Mouse (Mus musculus) midbrain, embryonic 16.5 days (tissue): Measurements from ENCODE around the gene Dusp23. TPM values are rescaled to one million over a fixed set of nuclear protein-coding genes. Genes with fewer than 3 reads are reported as not detected.

ENCODE experiments used
- ATAC-seq: fragments of 200-750 bp; cut with Nextera tagmentation; 2 replicates; pipeline ENCODE4 v1.8.0; 2017; ENCODE audit warnings: moderate TSS enrichment
- H3K27ac ChIP-seq: fragments of 300-500 bp; sonication (generic); 2 replicates; pipeline ENCODE4 v1.5.1; 2014; ENCODE audit warnings: mild to moderate bottlenecking, low read length, mixed read lengths
- H3K27me3 ChIP-seq: fragments of 300-500 bp; sonication (generic); 2 replicates; pipeline ENCODE4 v1.6.1; 2014; ENCODE audit warnings: low read depth, low read length, mixed read lengths; ENCODE audit not compliant: control insufficient read depth, insufficient read depth
- H3K36me3 ChIP-seq: fragments of 300-500 bp; sonication (generic); 2 replicates; pipeline ENCODE4 v1.6.1; 2014; ENCODE audit warnings: mild to moderate bottlenecking, low read length, moderate library complexity, mixed read lengths; ENCODE audit not compliant: control insufficient read depth, insufficient read depth
- H3K4me1 ChIP-seq: fragments of 300-500 bp; sonication (generic); 2 replicates; pipeline ENCODE4 v1.6.1; 2014; ENCODE audit warnings: mild to moderate bottlenecking, low read length, mixed read lengths; ENCODE audit not compliant: control insufficient read depth, insufficient read depth
- H3K4me2 ChIP-seq: fragments of 300-500 bp; sonication (generic); 2 replicates; pipeline ENCODE4 v1.6.1; 2014; ENCODE audit warnings: mild to moderate bottlenecking, low read length, mixed read lengths
- H3K4me3 ChIP-seq: fragments of 300-500 bp; sonication (generic); 2 replicates; pipeline ENCODE4 v1.5.1; 2014; ENCODE audit warnings: low read depth, mild to moderate bottlenecking, low read length, moderate library complexity, mixed read lengths
- H3K9ac ChIP-seq: fragments of 300-500 bp; sonication (generic); 2 replicates; pipeline ENCODE4 v1.6.1; 2014; ENCODE audit warnings: low read depth, low read length, mixed read lengths
- H3K9me3 ChIP-seq: fragments of 300-500 bp; sonication (generic); replicated peaks from 2 replicates; pipeline ENCODE4 v1.6.1; 2014; ENCODE audit warnings: mild to moderate bottlenecking, low read length, mixed read lengths; ENCODE audit not compliant: control insufficient read depth, poor library complexity, severe bottlenecking
- WGBS: fragments of 180-500 bp; shearing (Covaris S2); extraction: QIAGEN DNeasy Blood & Tissue Kit; methylation state at CpG from one replicate; pipeline ENCODE4 v1.1.7; 2014; 5-methylcytosine and 5-hydroxymethylcytosine counted together
- polyA plus RNA-seq: library from polyadenylated mRNA; unstranded; fragments of >200 nt; fragmentation: Nextera tagmentation; extraction: Ambion mirVana; gene quantifications from 2 replicates; pipeline ENCODE4 v1.2.1, GENCODE M21; 2015

Dusp23 gene
- polyA plus RNA-seq, 1 experiment from 2014 or later, result 8.0 TPM

- WGBS, result 9% methylated on average over 26 of the region's 26 CpGs
- no peak overlapping the region for H3K4me3 ChIP-seq
- peaks cover 11% of the 10 kb centered on the region for H3K4me1 ChIP-seq
- H3K36me3 ChIP-seq, result no peaks in the 10 kb centered on the region
- ATAC-seq, result peak; percentile 75
- H3K27ac ChIP-seq, result peak overlapping the region; percentile 50
- H3K9me3 ChIP-seq, result no peaks in the 10 kb centered on the region
- H3K9ac ChIP-seq, result peak overlapping the region; percentile 27; the same call in 1 of the 2 replicates
- no peaks in the 10 kb centered on the region for H3K27me3 ChIP-seq
- H3K4me2 ChIP-seq, result peak overlapping the region; percentile 35
These were observed 46.9 kb downstream of the Dusp23 start for GRCm38 (mm10) chr1:172585612-172586567.

GRCm38 (mm10) chr1:172585026-172585425 lies 47.7 kb downstream of the Dusp23 start:
- peaks cover 11% of the 10 kb centered on the region for H3K4me1 ChIP-seq
- peak; percentile 3; the same call in 1 of the 2 replicates for ATAC-seq
- no peak overlapping the region for H3K9ac ChIP-seq
- H3K4me2 ChIP-seq, result no peak overlapping the region
- H3K36me3 ChIP-seq, result no peaks in the 10 kb centered on the region
- no peak overlapping the region for H3K4me3 ChIP-seq
- WGBS, result 55% methylated on average over 4 of the region's 4 CpGs
- H3K9me3 ChIP-seq, result no peaks in the 10 kb centered on the region
- no peak overlapping the region for H3K27ac ChIP-seq
- H3K27me3 ChIP-seq, result no peaks in the 10 kb centered on the region

- Histone ChIP-seq H3K4me3 (no peak overlapping the region), H3K27me3 (no peaks in the 10 kb centered on the region), H3K9me3 (no peaks in the 10 kb centered on the region), H3K9ac (no peak overlapping the region), H3K27ac (no peak overlapping the region), H3K4me2 (no peak overlapping the region), H3K36me3 (no peaks in the 10 kb centered on the region), H3K4me1 (peaks cover 11% of the 10 kb centered on the region)
- 88% methylated on average over 6 of the region's 6 CpGs for WGBS
- ATAC-seq, result no peak
These were observed 48.5 kb downstream of the Dusp23 start for GRCm38 (mm10) chr1:172584271-172584670.

GRCm38 (mm10) chr1:172582436-172582835 lies 50.3 kb downstream of the Dusp23 start:
- H3K9ac ChIP-seq, result no peak overlapping the region
- peaks cover 11% of the 10 kb centered on the region for H3K4me1 ChIP-seq
- H3K36me3 ChIP-seq, result no peaks in the 10 kb centered on the region
- H3K9me3 ChIP-seq, result no peaks in the 10 kb centered on the region
- H3K27me3 ChIP-seq, result no peaks in the 10 kb centered on the region
- WGBS, result 88% methylated on average over 8 of the region's 8 CpGs
- no peak overlapping the region for H3K4me2 ChIP-seq
- H3K4me3 ChIP-seq, result no peak overlapping the region
- no peak for ATAC-seq
- H3K27ac ChIP-seq, result no peak overlapping the region

Other genes with a start within 250 kb of the Dusp23 start
- gene Slamf9, start 157.6 kb downstream of the Dusp23 start, polyA plus RNA-seq, result 0.23 and 0.37 TPM in 2 replicates
- 73.0 and 74.4 TPM in 2 replicates for gene Igsf9, start 151.2 kb downstream of the Dusp23 start, polyA plus RNA-seq
- gene Tagln2, start 132.9 kb downstream of the Dusp23 start, polyA plus RNA-seq, result 47.3 and 53.0 TPM in 2 replicates
- 4.0 and 4.7 TPM in 2 replicates for gene Cfap45, start 112.2 kb downstream of the Dusp23 start, polyA plus RNA-seq
- gene Vsig8, start 77.0 kb downstream of the Dusp23 start, polyA plus RNA-seq, result 0.72 and 1.3 TPM in 2 replicates
- not detected in 2 replicates for gene Slamf8, start 42.4 kb downstream of the Dusp23 start, polyA plus RNA-seq
- 0.09 and 0.12 TPM in 2 replicates for gene Fcrl6, start 30.4 kb downstream of the Dusp23 start, polyA plus RNA-seq
- not detected in 2 replicates for gene Crp, start 65.1 kb upstream of the Dusp23 start, polyA plus RNA-seq